Mouse (Mus musculus) c-Kit-positive CD71-positive TER-119-positive erythroid progenitor cells, embryonic 14.5 days (primary cell): Measurements from ENCODE around the gene BC024063.
"Not testable (repeated sequence)": the region's sequence is repeated elsewhere in the genome, so short reads cannot be mapped to it uniquely, and the experiment has no call there.

Source experiments
- DNase-seq: peaks from one replicate; pipeline ENCODE4 v3.0.0-alpha.2; 2013; ENCODE audit warnings: low spot score

Gene BC024063

GRCm38 (mm10) chr10:82082728-82083621, at the start of gene BC024063:
Gene BC024063 (plus strand): TSS chr10:82083353.
- DNase-seq = peak; percentile 60

- DNase-seq = no peak
Measured at GRCm38 (mm10) chr10:82042191-82042590, 41.0 kb upstream of the BC024063 start.

DNA sequence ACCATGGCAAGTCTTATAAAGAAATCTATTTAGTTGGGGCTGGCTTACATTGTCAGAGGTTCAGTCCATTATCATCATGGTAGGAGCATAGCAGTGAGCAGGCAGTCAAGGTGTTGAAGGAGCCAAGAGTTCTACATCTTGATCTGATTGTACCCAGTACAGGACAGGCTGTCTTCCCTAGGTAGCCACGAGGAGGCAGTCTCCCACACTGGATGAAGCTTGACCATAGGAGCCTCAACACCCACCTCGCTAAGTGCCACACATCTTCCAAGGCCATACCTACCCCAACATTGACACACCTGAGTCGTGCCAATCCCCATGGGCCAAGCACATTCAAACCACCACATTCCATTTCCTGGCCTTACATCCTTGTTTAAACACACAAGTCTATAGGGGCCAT, 36.5 kb upstream of the BC024063 start:
- no peak for DNase-seq

GRCm38 (mm10) chr10:82047597-82048459, 35.3 kb upstream of the BC024063 start, which contains the start of gene Zfp873:
Gene Zfp873 (plus strand): TSS chr10:82048123.
- peak; percentile 82 for DNase-seq

- DNase-seq = not testable (repeated sequence)
Measured at GRCm38 (mm10) chr10:82048460-82048804, 34.7 kb upstream of the BC024063 start.

DNA sequence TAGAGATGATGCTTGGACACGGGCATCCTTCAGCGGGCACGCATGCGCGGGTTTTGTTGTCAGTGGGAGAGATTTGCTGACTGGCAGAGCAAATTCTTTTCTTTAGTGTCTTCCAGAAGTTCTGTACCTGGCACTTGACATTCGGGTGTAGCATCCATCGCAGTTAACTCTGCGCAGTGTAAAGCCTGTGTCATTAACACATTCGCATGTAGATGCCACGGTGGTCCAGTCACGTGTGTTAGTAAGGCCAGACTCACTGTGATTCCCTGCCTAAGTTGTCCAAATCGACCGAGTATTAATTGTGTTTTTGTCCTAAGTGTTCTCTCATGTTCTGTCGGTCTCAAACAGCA, 444 bp downstream of the BC024063 start:
- not testable (repeated sequence) for DNase-seq

DNA sequence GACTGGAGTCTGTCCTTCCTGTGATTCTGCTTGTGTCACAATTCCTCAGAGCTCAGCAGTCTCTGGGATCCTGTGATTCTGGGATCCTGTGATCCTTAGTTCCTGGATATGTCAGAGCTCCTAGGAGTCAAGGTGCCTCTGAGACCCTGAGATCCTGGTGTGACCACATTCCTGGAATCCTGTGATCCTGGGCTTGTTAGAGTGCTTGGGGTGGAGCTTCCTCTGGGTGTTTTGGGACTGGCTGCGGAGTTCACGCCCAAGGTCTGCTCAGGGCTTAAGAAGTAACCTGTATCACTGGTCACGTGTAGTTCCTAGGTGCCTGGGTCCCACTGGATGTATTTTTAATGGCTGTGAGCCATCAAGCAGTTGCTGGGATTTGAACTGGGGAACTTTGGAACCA, 34.1 kb downstream of the BC024063 start:
- no peak for DNase-seq

- peak; percentile 76 for DNase-seq
Measured at GRCm38 (mm10) chr10:82127850-82128401, 44.8 kb downstream of the BC024063 start, which contains the start of gene AU041133. Gene AU041133 (plus strand): TSS chr10:82128013.

GRCm38 (mm10) chr10:82145282-82145681, 62.1 kb downstream of the BC024063 start:
- DNase-seq = no peak

GRCm38 (mm10) chr10:82147571-82147970, 64.4 kb downstream of the BC024063 start:
- DNase-seq = no peak
